Mouse (Mus musculus): ENCODE data around the gene Pex3.
"Not testable (repeated sequence)": the region's sequence is repeated elsewhere in the genome, so short reads cannot be mapped to it uniquely, and the experiment has no call there.

Gene Pex3

GRCm38 (mm10) chr10:13528155-13528554, 24.8 kb downstream of the Pex3 start:
- no peak for DNase-seq

- DNase-seq: no peak
Measured at GRCm38 (mm10) chr10:13521857-13522256, 31.1 kb downstream of the Pex3 start.

- DNase-seq: no peak
Measured at GRCm38 (mm10) chr10:13502371-13502770, 50.6 kb downstream of the Pex3 start.

- not testable (repeated sequence) for DNase-seq
Measured at GRCm38 (mm10) chr10:13501533-13501932, 51.4 kb downstream of the Pex3 start.

- peak; percentile 93 for DNase-seq
Measured at GRCm38 (mm10) chr10:13500938-13501496, 51.9 kb downstream of the Pex3 start.

- no peak for DNase-seq
Measured at GRCm38 (mm10) chr10:13500473-13500872, 52.5 kb downstream of the Pex3 start.

GRCm38 (mm10) chr10:13499331-13499730, 53.6 kb downstream of the Pex3 start, which contains the start of gene Fuca2:
Gene Fuca2, plus strand, starts transcription at chr10:13499540.
- no peak for DNase-seq

- no peak for DNase-seq
Measured at GRCm38 (mm10) chr10:13496315-13496714, 56.6 kb downstream of the Pex3 start.

GRCm38 (mm10) chr10:13493978-13494686, 58.8 kb downstream of the Pex3 start:
- peak; percentile 63 for DNase-seq

GRCm38 (mm10) chr10:13489671-13490070, 63.3 kb downstream of the Pex3 start:
- DNase-seq: no peak

- no peak for DNase-seq
Measured at GRCm38 (mm10) chr10:13485958-13486357, 67.0 kb downstream of the Pex3 start.

GRCm38 (mm10) chr10:13479341-13479740, 73.6 kb downstream of the Pex3 start:
- no peak for DNase-seq

GRCm38 (mm10) chr10:13475121-13475520, 77.8 kb downstream of the Pex3 start:
- DNase-seq: no peak

- DNase-seq: peak; percentile 16
Measured at GRCm38 (mm10) chr10:13474568-13474955, 78.4 kb downstream of the Pex3 start.
